Mouse (Mus musculus): Measurements from ENCODE around the gene Agbl2. TPM values are rescaled to one million over a fixed set of nuclear protein-coding genes. Genes with fewer than 3 reads are reported as not detected.

The Agbl2 gene
- total and polyA plus RNA-seq, 2 experiments: 0.05 TPM; not detected in 1

DNA sequence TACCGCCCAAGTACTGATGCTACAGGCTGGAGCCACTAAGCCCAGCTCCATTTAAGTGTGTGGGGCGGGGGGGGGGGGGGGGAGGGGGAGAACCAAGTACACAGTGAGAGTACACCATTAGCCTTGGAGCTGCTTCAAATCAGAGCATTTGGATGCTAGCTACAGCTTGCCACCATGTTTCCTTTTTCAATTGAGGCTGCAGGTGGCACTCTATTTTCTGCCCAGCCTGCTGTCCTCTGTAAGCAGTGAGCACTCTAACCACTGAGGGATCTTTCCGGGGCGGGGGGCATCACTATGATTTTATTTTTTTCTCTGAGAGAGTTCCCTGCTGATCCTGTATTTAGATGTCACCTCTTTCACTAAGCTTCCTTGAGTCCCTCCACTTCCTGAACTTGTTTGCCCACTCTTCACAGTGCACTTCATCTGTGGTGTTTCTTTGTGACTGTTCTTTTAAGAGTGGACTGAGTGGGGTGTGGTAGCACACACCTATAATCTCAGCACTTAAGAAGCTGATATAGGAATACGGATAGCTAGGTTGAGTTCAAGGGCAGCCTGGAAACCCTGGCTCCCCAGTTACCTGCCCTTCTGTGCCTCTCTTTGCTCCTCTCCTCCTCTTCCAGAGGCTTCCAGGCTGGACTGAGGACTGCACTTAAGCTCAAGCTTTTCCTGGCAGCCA is 95.2 kb downstream of the Agbl2 start:
- Histone ChIP-seq H3K4me1 (ENCODE audit: control insufficient read depth, insufficient read depth, low read length) (no peaks in the 10 kb centered on the region), H3K36me3 (ENCODE audit: control insufficient read depth, insufficient read depth, low read length) (no peaks in the 10 kb centered on the region), H3K27me3 (ENCODE audit: control insufficient read depth, insufficient read depth, low read length) (no peaks in the 10 kb centered on the region), H3K27ac (replicated peaks; ENCODE audit: insufficient read depth, low read depth, low read length) (no peak overlapping the region), H3K79me2 (ENCODE audit: control insufficient read depth, insufficient read depth, low read length) (no peaks in the 10 kb centered on the region), H3K9ac (ENCODE audit: low read depth, low read length) (no peak overlapping the region), H3K4me3 (ENCODE audit: insufficient read depth, low read depth, low read length) (no peak overlapping the region)
- 67% methylated on average over 5 of the region's 5 CpGs for WGBS
- no peak for DNase-seq (ENCODE audit: extremely low read depth, low read depth, low spot score)
- TF ChIP-seq POLR2A (IDR thresholded peaks at IDR 0.05; ENCODE audit: extremely low read depth, insufficient read depth, low read length): no peak
- TF ChIP-seq CTCF (IDR thresholded peaks at IDR 0.05; ENCODE audit: low read depth, low read length): no peak

DNA sequence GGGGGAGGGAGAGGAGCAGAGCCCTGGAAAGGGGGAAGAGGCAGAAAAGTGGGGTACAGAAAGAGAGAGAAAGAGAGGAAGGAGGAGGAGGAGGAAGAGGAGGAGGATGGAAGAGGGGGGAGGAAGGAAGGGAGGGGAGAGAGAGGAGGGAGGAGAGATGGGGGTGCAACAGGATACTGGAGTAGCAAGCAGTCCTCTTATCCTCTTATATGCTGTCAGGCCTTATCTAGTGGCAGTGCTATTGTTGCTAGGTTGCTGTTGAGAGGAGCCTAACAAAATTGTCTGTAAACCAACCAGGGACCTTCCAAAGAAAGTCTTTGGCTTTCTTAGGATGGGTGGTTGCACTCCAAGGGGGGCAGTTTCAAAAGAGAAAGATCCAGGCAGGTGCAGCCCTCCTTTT is 96.9 kb downstream of the Agbl2 start:
- H3K27me3 ChIP-seq (ENCODE audit: control insufficient read depth, insufficient read depth, low read length): no peaks in the 10 kb centered on the region
- TF ChIP-seq POLR2A (IDR thresholded peaks at IDR 0.05; ENCODE audit: extremely low read depth, insufficient read depth, low read length) (no peak), CTCF (IDR thresholded peaks at IDR 0.05; ENCODE audit: low read depth, low read length) (no peak)
- H3K79me2 ChIP-seq (ENCODE audit: control insufficient read depth, insufficient read depth, low read length): no peaks in the 10 kb centered on the region
- no peak for DNase-seq (ENCODE audit: extremely low read depth, low read depth, low spot score)
- no peaks in the 10 kb centered on the region for H3K4me1 ChIP-seq (ENCODE audit: control insufficient read depth, insufficient read depth, low read length)
- no peak overlapping the region for H3K4me3 ChIP-seq (ENCODE audit: insufficient read depth, low read depth, low read length)
- no peak overlapping the region for H3K9ac ChIP-seq (ENCODE audit: low read depth, low read length)
- no peak overlapping the region for H3K27ac ChIP-seq (replicated peaks; ENCODE audit: insufficient read depth, low read depth, low read length)
- no peaks in the 10 kb centered on the region for H3K36me3 ChIP-seq (ENCODE audit: control insufficient read depth, insufficient read depth, low read length)

DNA sequence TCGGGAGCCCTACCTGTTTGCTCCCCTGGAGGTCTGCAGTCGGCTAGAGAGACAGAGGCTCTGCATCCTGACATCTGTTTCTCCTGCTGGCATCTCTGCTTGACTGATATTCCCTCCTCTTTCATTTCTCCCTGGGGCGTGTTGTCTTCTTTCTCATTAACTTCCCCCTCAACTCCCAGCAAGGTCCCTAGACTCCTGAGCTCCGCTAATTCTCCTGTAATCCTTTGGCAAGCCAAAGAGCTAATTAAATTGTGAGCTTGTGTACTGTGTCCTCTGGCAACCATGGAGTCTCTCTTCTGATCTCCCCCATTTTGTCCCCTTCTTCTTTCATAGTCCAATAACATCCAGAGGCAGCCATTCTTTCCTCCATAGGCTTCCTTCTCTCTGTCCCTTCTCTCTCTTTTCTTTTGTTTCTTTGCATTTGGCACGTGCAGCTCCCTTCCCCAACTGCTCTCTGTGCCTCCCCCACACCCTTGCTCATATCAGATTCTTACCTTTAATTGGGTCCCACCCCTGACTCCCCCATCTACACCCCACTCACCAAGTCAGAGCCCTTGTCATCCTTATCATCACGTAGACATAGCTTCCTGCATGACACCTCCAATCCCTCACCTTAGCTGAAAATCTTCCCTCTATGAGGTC is 97.7 kb downstream of the Agbl2 start:
- H3K27me3 ChIP-seq (ENCODE audit: control insufficient read depth, insufficient read depth, low read length): no peaks in the 10 kb centered on the region
- no peak overlapping the region for H3K27ac ChIP-seq (replicated peaks; ENCODE audit: insufficient read depth, low read depth, low read length)
- H3K79me2 ChIP-seq (ENCODE audit: control insufficient read depth, insufficient read depth, low read length): no peaks in the 10 kb centered on the region
- H3K36me3 ChIP-seq (ENCODE audit: control insufficient read depth, insufficient read depth, low read length): no peaks in the 10 kb centered on the region
- no peak for TF ChIP-seq CTCF (IDR thresholded peaks at IDR 0.05; ENCODE audit: low read depth, low read length)
- no peak for TF ChIP-seq POLR2A (IDR thresholded peaks at IDR 0.05; ENCODE audit: extremely low read depth, insufficient read depth, low read length)
- no peak overlapping the region for H3K4me3 ChIP-seq (ENCODE audit: insufficient read depth, low read depth, low read length)
- WGBS: 63% methylated on average over 6 of the region's 6 CpGs
- no peak for DNase-seq (ENCODE audit: extremely low read depth, low read depth, low spot score)
- no peak overlapping the region for H3K9ac ChIP-seq (ENCODE audit: low read depth, low read length)
- H3K4me1 ChIP-seq (ENCODE audit: control insufficient read depth, insufficient read depth, low read length): no peaks in the 10 kb centered on the region

DNA sequence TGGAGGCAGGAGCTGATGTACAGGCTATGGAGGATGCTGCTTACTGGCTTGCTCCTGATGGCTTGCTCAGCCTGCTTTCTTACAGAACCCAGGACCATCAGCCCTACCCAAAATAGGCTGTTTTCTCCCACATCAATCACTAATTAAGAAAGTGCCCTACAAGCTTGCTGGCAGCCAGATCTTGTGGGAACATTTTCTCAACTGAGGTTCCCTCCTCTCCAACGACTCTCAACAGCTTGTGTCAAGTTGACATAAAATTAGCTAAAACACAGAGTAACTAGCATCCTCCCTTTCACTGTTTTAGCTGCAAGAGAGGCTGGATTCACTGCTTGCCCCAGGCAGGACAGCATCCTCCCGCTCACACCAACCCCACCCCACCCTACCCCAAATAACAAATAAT is 99.3 kb downstream of the Agbl2 start:
- TF ChIP-seq POLR2A (IDR thresholded peaks at IDR 0.05; ENCODE audit: extremely low read depth, insufficient read depth, low read length) (no peak), CTCF (IDR thresholded peaks at IDR 0.05; ENCODE audit: low read depth, low read length) (no peak)
- Histone ChIP-seq H3K27ac (replicated peaks; ENCODE audit: insufficient read depth, low read depth, low read length) (no peak overlapping the region), H3K27me3 (ENCODE audit: control insufficient read depth, insufficient read depth, low read length) (peaks cover 5% of the 10 kb centered on the region), H3K36me3 (ENCODE audit: control insufficient read depth, insufficient read depth, low read length) (no peaks in the 10 kb centered on the region), H3K9ac (ENCODE audit: low read depth, low read length) (no peak overlapping the region), H3K4me1 (ENCODE audit: control insufficient read depth, insufficient read depth, low read length) (no peaks in the 10 kb centered on the region), H3K79me2 (ENCODE audit: control insufficient read depth, insufficient read depth, low read length) (no peaks in the 10 kb centered on the region), H3K4me3 (ENCODE audit: insufficient read depth, low read depth, low read length) (no peak overlapping the region)
- 84% methylated on average over 2 of the region's 2 CpGs for WGBS
- no peak for DNase-seq (ENCODE audit: extremely low read depth, low read depth, low spot score)

Other genes with a start within 250 kb of the Agbl2 start
- gene Ptprj, start 202.1 kb upstream of the Agbl2 start, total RNA-seq (2014; rRNA removed): 35.2 and 43.3 TPM in 2 replicates
- gene Ptprj, start 202.1 kb upstream of the Agbl2 start, polyA plus RNA-seq (2012; rRNA removed): 12.1 and 14.0 TPM in 2 replicates
- 9.6 and 13.7 TPM in 2 replicates for gene Nup160, start 105.5 kb upstream of the Agbl2 start, total RNA-seq (2014; rRNA removed)
- gene Nup160, start 105.5 kb upstream of the Agbl2 start, polyA plus RNA-seq (2012; rRNA removed): 1.3 and 3.1 TPM in 2 replicates
- 17.6 and 17.9 TPM in 2 replicates for gene Fnbp4, start 37.4 kb upstream of the Agbl2 start, total RNA-seq (2014; rRNA removed)
- 6.6 and 13.4 TPM in 2 replicates for gene Fnbp4, start 37.4 kb upstream of the Agbl2 start, polyA plus RNA-seq (2012; rRNA removed)
- 186 TPM in 2 replicates for gene Mtch2, start 64.4 kb downstream of the Agbl2 start, total RNA-seq (2014; rRNA removed)
- 103 and 108 TPM in 2 replicates for gene Mtch2, start 64.4 kb downstream of the Agbl2 start, polyA plus RNA-seq (2012; rRNA removed)
- 0.18 and 0.67 TPM in 2 replicates for gene C1qtnf4, start 103.1 kb downstream of the Agbl2 start, total RNA-seq (2014; rRNA removed)
- 1.1 and 1.4 TPM in 2 replicates for gene C1qtnf4, start 103.1 kb downstream of the Agbl2 start, polyA plus RNA-seq (2012; rRNA removed)
- 9.0 and 9.3 TPM in 2 replicates for gene Kbtbd4, start 122.0 kb downstream of the Agbl2 start, total RNA-seq (2014; rRNA removed)
- gene Kbtbd4, start 122.0 kb downstream of the Agbl2 start, polyA plus RNA-seq (2012; rRNA removed): 12.7 and 13.5 TPM in 2 replicates
- gene Ndufs3, start 122.1 kb downstream of the Agbl2 start, total RNA-seq (2014; rRNA removed): 191 and 201 TPM in 2 replicates
- 199 and 205 TPM in 2 replicates for gene Ndufs3, start 122.1 kb downstream of the Agbl2 start, polyA plus RNA-seq (2012; rRNA removed)
- gene Celf1, start 157.7 kb downstream of the Agbl2 start, total RNA-seq (2014; rRNA removed): 39.5 and 46.2 TPM in 2 replicates
- gene Celf1, start 157.7 kb downstream of the Agbl2 start, polyA plus RNA-seq (2012; rRNA removed): 30.5 and 32.9 TPM in 2 replicates